Mouse (Mus musculus) spleen, adult 2 months (tissue): ENCODE results near the gene Ly6g5c.

Source experiments
- CTCF ChIP-seq: fragments of 200-500 bp; IDR thresholded peaks from 2 replicates; pipeline ENCODE4 v1.5.1; 2011; ENCODE audit warnings: mild to moderate bottlenecking, inconsistent platforms; ENCODE audit not compliant: insufficient read depth, insufficient read length, insufficient replicate concordance; ENCODE audit errors: extremely low read depth
- POLR2A ChIP-seq: fragments of 200-500 bp; IDR thresholded peaks from 2 replicates; pipeline ENCODE4 v1.6.1; 2011; ENCODE audit warnings: low read depth, low read length, inconsistent platforms

DNA sequence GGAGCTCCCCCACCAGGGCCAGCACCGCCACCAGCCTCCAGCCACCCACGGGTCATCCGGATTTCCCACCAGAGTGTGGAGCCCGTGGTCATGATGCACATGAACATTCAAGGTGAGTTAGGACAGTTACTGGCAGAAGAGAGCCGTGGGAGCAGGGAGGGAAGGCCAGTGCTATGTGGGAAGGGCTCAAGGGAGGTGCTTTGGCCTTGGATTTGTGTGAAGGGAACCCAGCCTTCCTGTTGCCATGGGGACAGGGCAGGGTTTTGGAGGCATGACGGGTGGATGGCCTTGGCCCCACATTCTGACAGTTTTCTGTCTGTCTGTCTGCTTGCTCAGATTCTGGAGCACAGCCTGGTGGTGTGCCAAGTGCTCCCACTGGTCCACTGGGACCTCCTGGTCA, 33.9 kb downstream of the Ly6g5c start:
- TF ChIP-seq POLR2A (no peak), CTCF (no peak)
